Mouse (Mus musculus): ENCODE measurements around the gene Tk1.
"Not testable (repeated sequence)": the region's sequence is repeated elsewhere in the genome, so short reads cannot be mapped to it uniquely, and the experiment has no call there.

The Tk1 gene

DNA sequence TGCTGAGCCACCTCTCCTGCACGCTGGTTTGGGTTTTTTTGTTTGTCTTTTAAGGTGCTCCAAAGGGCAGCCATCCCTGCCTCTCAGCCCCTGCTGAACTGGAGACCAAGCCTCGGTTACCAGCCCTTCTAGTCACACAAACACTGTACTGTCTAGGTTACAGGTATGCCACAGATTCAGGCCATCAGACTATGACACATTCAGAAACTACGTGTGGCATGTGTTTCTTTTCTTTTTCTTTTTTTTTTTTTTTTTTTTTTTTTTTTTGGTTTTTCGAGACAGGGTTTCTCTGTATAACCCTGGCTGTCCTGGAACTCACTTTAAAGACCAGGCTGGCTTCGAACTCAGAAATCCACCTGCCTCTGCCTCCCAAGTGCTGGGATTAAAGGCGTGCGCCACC, 37.4 kb downstream of the Tk1 start:
- DNase-seq = not testable (repeated sequence)

DNA sequence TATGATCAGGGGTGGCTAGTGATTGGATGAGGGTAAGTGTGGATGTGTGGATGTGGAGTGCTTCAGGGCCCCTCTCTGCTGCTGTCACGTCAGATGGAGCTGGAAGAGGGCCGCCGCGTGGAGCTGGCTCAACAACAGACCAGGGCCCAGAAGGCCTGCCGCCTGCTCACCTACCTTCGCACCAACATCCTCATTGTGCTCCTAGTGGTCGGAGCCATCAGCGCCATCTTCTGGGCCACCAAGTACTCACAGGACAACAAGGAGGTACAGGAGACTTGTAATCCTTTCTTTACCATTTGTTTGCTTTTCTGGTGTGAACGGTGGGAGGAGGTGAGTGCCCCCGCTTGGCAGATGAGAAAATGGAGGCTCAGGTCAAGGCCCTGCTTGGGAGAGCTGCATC, 39.6 kb downstream of the Tk1 start:
- DNase-seq = peak; percentile 82

GRCm38 (mm10) chr11:117783683-117784309, 42.1 kb downstream of the Tk1 start:
- peak; percentile 58 for DNase-seq

DNA sequence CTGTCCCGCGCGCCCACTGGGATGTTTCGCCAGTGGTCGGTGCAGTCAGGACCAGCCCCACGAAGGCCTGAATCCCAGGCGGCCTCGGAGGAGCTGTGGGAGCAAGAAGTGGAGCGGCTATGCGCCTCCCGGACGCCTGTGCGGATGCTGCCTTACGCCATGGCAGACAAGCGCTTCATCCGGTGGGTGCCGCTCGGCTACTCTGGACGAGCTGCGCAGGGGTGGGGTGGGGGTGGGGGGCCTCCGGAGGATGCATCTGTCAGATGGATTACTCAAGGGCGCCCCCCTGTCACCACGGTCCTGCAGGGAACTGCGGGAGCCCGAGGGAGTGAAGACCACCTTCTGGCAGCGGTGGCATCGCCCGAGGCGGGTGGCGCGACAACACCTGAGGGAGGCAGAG, 42.8 kb downstream of the Tk1 start:
- peak; percentile 97 for DNase-seq

- no peak for DNase-seq
Measured at GRCm38 (mm10) chr11:117782705-117783034, 43.2 kb downstream of the Tk1 start.

- DNase-seq = peak; percentile 96
Measured at GRCm38 (mm10) chr11:117781993-117782704, 43.7 kb downstream of the Tk1 start, which contains the start of the genes Tmc8 and Tmc6. TSS of gene Tmc8 (plus strand) at chr11:117782076. TSS of gene Tmc6 (minus strand) at chr11:117782198.

DNA sequence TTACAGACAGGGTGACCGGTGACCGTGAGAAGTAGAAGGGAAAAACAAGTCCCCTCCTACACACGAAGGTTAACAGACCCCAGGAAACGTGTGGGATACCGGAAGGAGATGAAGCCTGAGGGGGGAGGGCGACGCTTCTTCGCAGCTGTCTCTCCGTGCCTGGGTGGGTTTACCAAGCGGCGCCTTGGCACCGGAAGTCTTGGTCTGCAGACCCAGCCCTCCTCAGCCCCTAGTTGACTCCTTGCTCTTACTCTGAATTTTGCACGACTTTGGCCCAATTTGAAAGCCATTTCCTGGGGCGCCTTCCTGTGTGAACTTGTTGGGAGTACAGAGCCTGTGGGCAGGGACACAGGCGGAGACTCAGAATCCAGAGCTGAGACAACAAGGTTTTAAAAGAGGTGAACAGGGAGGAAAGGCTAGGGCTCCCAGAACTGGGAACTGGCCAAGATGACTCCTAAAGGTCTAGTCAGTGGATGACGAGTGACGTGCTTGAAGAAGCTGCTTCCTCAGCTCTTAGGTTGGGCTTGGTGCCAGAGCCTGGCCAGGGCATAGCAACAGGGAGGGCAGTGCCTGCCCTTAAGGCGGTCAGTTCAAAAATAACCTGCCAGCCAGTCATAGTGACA, 44.6 kb downstream of the Tk1 start:
- DNase-seq = peak; percentile 91

- peak; percentile 96 for DNase-seq
Measured at GRCm38 (mm10) chr11:117780582-117781111, 45.2 kb downstream of the Tk1 start.

DNA sequence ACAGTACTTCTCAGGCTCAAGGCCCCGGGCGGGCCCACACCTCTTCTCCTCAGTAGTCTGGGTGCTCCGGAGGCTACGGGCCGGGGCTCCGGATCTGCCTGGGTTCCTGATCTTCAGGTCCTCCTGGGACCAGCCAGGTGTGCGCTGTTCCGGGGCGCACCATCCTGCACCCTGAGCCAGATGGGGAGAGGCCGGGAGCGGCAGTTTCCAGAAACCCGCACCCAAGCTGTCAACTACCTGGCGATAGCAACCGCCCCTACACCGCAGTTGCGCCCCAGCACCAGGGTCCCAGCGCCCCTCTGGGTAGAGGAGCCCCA, 45.7 kb downstream of the Tk1 start:
- no peak for DNase-seq

GRCm38 (mm10) chr11:117779434-117780198, 46.3 kb downstream of the Tk1 start:
- DNase-seq = peak; percentile 65

- DNase-seq = peak; percentile 43
Measured at GRCm38 (mm10) chr11:117778851-117779433, 47.0 kb downstream of the Tk1 start.

DNA sequence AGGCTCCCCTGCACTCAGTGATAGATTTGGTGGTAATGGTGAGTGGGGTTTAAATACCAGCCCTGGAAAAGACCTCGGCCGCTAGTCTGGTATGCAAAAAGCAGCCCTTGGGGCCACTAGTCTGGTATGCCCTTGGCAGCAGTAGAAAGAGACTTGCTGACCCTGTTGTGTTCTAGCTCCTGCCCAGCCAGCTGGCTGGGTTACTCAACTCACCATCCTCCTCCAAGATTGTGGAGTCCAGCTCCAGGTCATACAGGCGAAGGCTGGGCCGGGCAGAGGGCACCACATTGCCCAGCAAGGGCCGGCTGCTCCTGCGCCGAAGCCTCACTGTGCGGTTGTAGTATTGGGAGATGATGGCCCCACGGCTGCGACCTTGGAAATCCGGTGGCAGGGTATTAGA, 47.9 kb downstream of the Tk1 start:
- no peak for DNase-seq

DNA sequence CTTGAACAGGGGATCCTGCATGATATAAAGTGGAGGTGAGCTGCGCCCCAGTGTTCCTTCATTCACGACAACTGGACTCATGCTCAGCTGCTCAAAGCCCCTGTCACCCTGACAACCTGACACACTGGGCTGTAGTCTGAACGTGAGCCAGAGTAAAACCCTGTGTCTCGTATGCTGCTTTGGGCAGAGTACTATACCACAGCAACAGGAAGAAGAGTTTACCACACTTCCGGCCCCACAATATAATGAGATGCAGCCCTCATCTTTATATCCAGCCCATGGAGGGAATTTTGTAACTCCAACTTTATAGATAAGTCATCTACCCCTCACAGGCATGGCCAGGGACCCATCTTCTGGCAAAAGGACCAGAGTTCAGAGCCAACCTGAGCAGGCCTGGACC, 48.8 kb downstream of the Tk1 start:
- peak; percentile 56 for DNase-seq

- DNase-seq = no peak
Measured at GRCm38 (mm10) chr11:117776085-117776792, 49.7 kb downstream of the Tk1 start.

- no peak for DNase-seq
Measured at GRCm38 (mm10) chr11:117775540-117775939, 50.4 kb downstream of the Tk1 start.

DNA sequence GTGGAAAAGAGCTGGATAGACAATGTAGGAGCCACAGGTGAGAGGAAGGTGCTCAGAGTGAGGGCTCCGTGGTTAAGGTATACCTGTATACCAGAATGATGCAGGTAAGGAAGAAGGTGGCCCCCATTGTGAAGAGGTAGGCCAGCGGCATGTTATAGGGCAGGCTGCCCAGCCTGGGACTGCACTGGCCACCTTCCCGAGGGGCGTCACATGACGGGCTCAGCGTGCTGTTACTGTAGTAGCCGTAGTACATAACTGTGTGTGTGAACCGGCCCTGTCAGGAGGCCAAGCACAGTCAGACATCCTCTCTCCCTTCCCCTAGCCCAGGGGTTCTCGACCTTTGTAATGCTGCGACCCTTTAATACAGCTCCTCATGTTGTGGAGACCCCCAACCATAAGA, 51.0 kb downstream of the Tk1 start:
- no peak for DNase-seq

DNA sequence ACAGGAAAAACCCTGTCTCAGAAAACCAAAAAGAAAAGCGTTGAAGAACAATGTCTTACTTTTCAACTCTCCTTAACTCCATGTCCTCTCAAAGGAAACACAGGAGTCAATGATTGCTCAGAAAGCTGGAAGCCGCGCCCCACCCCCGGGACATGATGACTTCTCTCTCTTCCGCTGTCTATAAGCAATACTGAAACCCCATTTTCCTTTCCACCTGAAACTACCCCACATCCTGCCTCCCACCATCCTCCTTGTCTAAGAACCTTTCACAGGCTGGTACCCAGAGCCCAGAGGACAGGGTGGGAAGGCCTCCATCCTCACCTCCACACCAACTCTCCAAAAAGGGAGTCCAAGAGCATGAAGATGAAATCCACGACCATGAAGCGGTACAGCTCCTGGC, 53.5 kb downstream of the Tk1 start:
- no peak for DNase-seq

DNA sequence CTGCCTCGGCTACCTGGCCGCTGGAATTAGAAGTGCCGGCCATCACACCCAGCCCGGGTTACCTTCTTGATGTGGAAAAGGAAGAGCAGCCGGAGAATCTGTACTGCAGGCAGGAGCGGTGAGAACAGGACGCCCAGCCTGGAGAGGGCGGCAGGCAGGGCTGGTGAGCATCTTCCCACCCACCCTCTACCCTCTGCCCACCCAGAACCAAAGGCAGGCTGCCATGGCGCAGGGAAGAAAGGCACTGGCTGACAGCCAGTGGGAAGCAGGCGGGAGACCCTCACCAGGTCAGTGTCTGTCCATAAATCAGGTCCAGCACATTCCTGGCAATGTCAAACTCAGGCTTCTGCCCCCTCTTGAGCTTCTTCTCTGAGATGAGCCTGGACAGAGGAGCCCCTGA, 55.5 kb downstream of the Tk1 start:
- no peak for DNase-seq

GRCm38 (mm10) chr11:117769683-117770047, 56.2 kb downstream of the Tk1 start:
- DNase-seq = no peak

DNA sequence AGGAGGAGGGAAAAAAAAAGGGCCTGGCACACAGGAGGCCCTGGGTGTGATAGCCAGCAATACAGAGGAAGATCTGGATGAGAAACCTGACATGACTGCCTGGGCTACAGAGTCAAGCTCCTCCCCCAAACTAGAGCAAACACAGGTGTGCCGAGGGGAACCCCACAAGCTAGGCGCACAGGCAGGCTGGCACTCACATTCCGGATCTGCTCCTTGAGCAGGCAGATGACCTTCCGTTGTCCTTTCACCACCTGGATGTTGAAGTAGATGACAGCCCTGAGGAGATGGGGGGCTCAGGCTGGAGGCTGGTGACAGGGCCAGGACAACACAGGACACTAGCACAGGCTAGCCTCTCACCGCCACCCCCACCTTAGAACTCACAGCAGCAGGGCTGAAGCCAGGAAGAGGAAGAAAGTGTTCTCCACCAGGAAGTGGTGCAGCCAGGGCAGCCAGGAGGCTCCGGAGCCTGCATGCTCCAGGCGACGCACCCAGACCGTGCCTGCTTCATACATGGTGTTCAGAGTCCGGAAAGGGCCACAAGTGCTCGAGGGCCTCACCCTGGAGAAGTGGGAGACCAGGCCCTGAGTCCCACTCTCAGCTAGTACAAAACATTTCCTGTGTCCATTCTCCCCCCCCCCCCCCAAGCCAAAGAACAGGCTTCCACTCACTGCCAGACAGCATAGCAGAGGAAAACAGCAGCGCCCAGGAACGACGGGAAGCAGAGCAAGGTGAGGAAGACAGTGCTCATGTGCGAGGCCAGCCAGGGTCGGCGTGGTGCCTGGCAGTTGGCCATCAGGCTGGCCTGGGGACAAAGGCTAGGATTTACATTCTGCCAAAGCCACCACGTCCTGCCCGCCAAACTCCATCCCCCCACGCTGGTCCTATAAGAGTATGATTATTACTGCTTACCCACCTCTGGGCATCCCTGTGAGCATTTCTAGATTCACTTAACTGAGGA, 56.9 kb downstream of the Tk1 start:
- no peak for DNase-seq

GRCm38 (mm10) chr11:117766275-117766674, 59.6 kb downstream of the Tk1 start:
- DNase-seq = no peak

All from thymus, postnatal 14 days (tissue).